Mouse (Mus musculus) retina, embryonic 14.5 days (tissue): Measurements from ENCODE around the gene Dmrtc1c2.
"Not testable (repeated sequence)": the region's sequence is repeated elsewhere in the genome, so short reads cannot be mapped to it uniquely, and the experiment has no call there.

ENCODE experiments used
- DNase-seq: peaks from one replicate; pipeline ENCODE4 v3.0.0-alpha.2; 2015; ENCODE audit warnings: low spot score

Gene Dmrtc1c2

GRCm38 (mm10) chrX:102854516-102854915 lies at the start of gene Dmrtc1c2:
Dmrtc1c2 (minus strand) TSS chrX:102854616.
- DNase-seq = not testable (repeated sequence)

GRCm38 (mm10) chrX:102867871-102868270 lies 13.5 kb upstream of the Dmrtc1c2 start, which contains the start of gene 1700031F05Rik:
1700031F05Rik (minus strand) TSS chrX:102867971.
- no peak for DNase-seq

- no peak for DNase-seq
These were observed 42.1 kb downstream of the Dmrtc1c2 start for GRCm38 (mm10) chrX:102812311-102812710.

DNA sequence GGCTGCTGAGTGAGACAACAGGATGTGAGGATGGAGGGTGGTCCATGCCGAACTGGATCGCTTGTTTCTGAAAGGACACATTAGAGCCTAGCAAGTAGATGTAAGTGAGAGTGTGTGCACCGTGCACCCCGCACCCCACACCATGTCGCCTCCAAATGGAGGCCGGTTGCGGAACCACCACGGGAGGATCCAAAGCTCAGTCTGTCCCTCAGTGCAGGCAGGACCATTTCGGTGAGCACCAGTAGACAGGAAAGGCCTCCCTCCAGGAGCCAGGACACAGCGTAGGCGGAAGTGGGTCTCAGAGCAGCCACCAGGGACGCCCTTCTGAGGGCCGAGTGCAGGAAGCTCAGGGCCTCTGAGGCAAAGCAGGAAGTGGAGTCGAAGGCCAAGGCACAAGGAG lies 51.8 kb downstream of the Dmrtc1c2 start, which contains the start of gene Dmrtc1c1:
Dmrtc1c1 (plus strand) TSS at position 301 of the 400 bp plus-strand sequence.
- DNase-seq = not testable (repeated sequence)
